Mouse (Mus musculus): ENCODE measurements at regions not wholly inside any gene's neighbourhood (a gene's known extent, or its start where the extent isn't known, plus 50 kb on each side); places are given as distances from the start of the nearest gene placed in this dataset.

DNA sequence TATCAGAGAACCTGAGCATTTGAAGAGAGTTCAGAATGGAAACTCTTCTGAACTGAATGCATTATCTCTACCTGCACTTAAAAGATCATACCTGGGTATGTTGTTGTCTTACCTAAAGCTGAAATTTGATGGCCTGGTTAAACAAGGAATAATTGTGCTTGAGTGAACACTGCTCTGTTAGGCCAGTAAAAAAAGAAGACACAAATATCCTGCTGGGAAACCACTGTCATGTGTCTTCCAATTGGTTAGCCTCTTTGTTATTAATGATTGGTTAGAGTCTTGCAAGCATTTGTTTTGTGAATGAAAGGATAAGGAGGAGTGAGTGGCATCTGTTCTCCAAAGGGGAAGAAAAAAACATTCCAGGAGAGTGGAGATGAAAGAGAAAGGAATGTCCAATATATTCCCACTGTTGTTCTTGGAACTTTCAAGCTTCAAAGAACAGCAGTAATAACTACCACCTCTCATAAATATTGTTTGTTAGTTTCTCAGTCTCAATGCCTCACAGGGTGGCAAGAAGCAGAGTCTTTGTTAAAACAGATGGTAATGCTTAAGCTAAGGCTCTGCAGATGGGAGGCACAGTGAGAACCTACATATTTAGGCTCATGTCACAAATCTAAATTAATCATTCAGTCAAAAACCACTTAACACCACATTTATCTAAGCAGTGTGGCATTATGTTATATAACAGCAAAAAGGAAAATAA is 165.5 kb downstream of the Dsel start:
- peak; percentile 53 for DNase-seq (ENCODE audit: extremely low spot score, low read depth, low spot score)

DNA sequence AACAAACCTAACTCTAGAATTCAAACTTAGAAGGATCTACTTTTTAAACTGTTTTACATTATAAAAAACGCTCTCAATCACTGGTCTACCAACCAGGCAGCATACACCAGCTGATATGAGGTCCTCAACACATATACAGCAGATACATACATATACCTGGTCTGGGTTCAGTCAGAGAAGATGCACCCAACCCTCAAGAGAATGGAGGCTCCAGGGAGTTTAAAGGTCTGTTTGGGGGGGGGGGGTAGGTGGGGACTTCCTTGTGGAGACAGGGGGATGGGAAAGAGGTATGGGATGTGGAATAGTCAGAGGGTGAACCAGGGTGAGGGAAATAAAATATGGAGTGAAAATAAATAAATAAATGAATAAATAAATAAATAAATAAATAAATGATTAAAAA is 203.8 kb downstream of the Dsel start:
- no peak for DNase-seq (ENCODE audit: extremely low spot score, low read depth, low spot score)

DNA sequence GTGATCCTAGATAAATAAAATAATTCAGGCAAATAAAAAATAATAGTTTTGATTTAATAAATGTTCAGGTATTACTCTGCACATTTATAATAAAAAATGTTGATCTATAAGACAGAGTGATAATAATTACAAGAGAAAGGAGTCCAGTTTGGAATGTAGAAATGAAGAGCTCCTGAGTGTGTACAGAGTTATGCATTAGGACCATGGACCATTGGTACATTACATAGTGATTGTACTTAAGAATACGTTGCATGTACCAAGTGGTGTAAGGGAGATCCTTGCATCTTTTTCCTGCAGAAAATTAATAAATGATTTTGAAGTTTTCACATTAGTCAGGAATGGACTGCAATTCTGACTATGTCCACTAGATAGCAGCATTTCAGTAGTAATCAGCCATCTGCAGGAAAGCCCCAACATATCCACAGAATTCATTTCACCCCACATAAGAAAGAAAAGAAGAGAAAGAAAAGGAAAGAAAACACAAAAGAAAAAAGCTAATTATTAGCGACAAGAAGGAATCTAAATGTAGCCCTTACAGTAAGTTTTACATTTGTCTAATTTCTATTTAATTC is 204.5 kb downstream of the Dsel start:
- peak; percentile 53 for DNase-seq (ENCODE audit: extremely low spot score, low read depth, low spot score)

DNA sequence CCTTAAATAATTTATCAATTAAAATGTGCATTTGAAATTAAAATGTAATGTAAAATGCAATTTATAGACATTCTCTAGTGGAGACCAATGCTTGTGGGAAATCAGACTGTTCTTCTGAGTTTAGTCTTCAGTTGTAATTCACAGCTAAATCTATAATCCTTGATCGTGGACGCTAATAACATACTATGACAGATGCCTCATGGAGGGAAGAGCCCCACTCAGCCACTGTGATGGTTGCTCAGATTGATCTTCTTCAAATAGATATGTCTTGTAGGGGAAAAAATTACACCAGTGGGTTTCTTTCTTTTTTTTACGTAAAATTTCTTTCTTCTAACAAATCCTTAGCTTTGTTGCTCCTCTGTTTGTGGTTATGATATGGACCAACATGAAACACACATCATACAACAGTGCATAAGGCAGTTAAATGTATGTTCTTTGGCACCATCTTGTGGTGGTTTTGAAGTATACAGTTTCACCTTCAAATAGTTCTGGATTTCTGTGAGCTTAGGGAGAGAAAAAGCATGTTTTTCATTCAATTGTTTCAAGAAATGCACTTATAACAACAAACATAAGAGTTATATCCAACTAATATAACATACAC is 230.8 kb downstream of the Dsel start:
- peak; percentile 54 for DNase-seq (ENCODE audit: extremely low spot score, low read depth, low spot score)

All from hindlimb bud, embryonic 11.5 days (tissue).